In the genomic region with DNA sequence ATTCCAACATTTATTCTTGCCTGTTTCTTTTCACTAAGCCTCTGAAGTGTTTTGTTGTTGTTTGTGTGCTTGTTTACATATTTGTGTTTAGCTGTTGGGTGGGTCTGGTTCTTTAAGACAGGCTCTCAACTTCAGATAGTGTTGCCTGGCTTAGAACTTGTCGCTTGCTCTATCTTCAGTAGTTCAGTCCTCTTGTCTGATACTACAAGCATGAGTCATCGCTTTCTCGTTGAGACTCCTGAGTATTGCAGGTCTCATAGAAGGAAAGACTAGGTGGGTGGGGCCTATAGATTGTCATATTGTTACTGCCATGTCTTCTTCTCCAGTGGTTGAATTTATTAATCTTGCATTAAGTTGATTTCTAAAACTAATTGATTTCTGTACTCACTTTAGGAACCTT, we compare ENCODE assay signal across 18 mouse cellular contexts. TPM values are rescaled to one million over a fixed set of nuclear protein-coding genes. Genes with fewer than 3 reads are reported as not detected.
DNase-seq lines count a peak whose midpoint lies in the region; ATAC-seq and TF ChIP-seq lines count a peak whose summit lies in the region.
"Had no signal": no experiment of that assay in that cellular context is flagged by ENCODE, and none has a peak within 500 bp of the region (broad histone marks: within the 10 kb centered on the region; RNA-seq: fewer than 3 reads in every experiment).

No protein-coding gene starts in this region.

- no peak for TF ChIP-seq CTCF in heart, adult 2 months (IDR thresholded peaks at IDR 0.05)
- TF ChIP-seq CTCF in liver, postnatal 0 days (IDR thresholded peaks at IDR 0.05; ENCODE audit: low read depth), result no peak

- peaks cover 82% of the 10 kb centered on the region for H3K36me3 ChIP-seq in heart, embryonic 10.5 days
- peaks cover 4% of the 10 kb centered on the region for H3K36me3 ChIP-seq in heart, adult 2 months (ENCODE audit: control insufficient read depth, insufficient read depth, low read length)
- H3K36me3 ChIP-seq in liver, embryonic 12.5 days, result peaks cover 36% of the 10 kb centered on the region
- H3K36me3 ChIP-seq in liver, postnatal 0 days (replicated peaks; ENCODE audit: insufficient read depth, low read length), result peaks cover 53% of the 10 kb centered on the region
- H3K36me3 ChIP-seq in midbrain, embryonic 15.5 days (replicated peaks), result peaks cover 3% of the 10 kb centered on the region; the same call in 1 of the 2 replicates

- H3K4me2 ChIP-seq in liver, embryonic 12.5 days, result no peak overlapping the region
- no peak overlapping the region for H3K4me2 ChIP-seq in liver, postnatal 0 days (ENCODE audit: low read depth, low read length)
- no peak overlapping the region for H3K4me2 ChIP-seq in midbrain, embryonic 15.5 days
- H3K4me2 ChIP-seq: embryonic facial prominence, embryonic 12.5 days; forebrain, embryonic 15.5 days; hindbrain, embryonic 13.5 days had no signal

- no peak overlapping the region for H3K9ac ChIP-seq in heart, adult 2 months (ENCODE audit: low read depth, low read length)
- H3K9ac ChIP-seq in liver, embryonic 12.5 days, result no peak overlapping the region
- H3K9ac ChIP-seq in liver, postnatal 0 days (replicated peaks), result no peak overlapping the region
- H3K9ac ChIP-seq in midbrain, embryonic 15.5 days, result no peak overlapping the region
- H3K9ac ChIP-seq: embryonic facial prominence, embryonic 12.5 days; forebrain, embryonic 15.5 days; hindbrain, embryonic 13.5 days had no signal

- intact Hi-C loops in heart, adult 2 months (cut with DNase I), result no loop called here

- TF ChIP-seq EP300 in heart, adult 2 months (IDR thresholded peaks at IDR 0.05; ENCODE audit: insufficient read depth, low read depth, low read length), result no peak
- no peak for TF ChIP-seq EP300 in liver, postnatal 0 days (IDR thresholded peaks at IDR 0.05; ENCODE audit: low read depth)

- H3K27me3 ChIP-seq in heart, embryonic 10.5 days (ENCODE audit: insufficient read depth, poor library complexity, severe bottlenecking), result no peaks in the 10 kb centered on the region
- H3K27me3 ChIP-seq in heart, adult 2 months (ENCODE audit: control insufficient read depth, insufficient read depth, low read length), result no peaks in the 10 kb centered on the region
- no peaks in the 10 kb centered on the region for H3K27me3 ChIP-seq in liver, embryonic 12.5 days (replicated peaks)
- no peaks in the 10 kb centered on the region for H3K27me3 ChIP-seq in liver, postnatal 0 days (ENCODE audit: insufficient read depth, low read length)
- no peaks in the 10 kb centered on the region for H3K27me3 ChIP-seq in midbrain, embryonic 15.5 days (replicated peaks)
- H3K27me3 ChIP-seq: CH12.LX; embryonic facial prominence, embryonic 12.5 days; forebrain, embryonic 15.5 days; hindbrain, embryonic 13.5 days had no signal

- no peaks in the 10 kb centered on the region for H3K9me3 ChIP-seq in heart, embryonic 10.5 days
- H3K9me3 ChIP-seq in liver, embryonic 12.5 days (replicated peaks), result peaks cover 4% of the 10 kb centered on the region; the same call in 1 of the 2 replicates
- no peaks in the 10 kb centered on the region for H3K9me3 ChIP-seq in liver, postnatal 0 days (ENCODE audit: low read length)
- H3K9me3 ChIP-seq in midbrain, embryonic 15.5 days, result no peaks in the 10 kb centered on the region
- H3K9me3 ChIP-seq: embryonic facial prominence, embryonic 12.5 days; forebrain, embryonic 15.5 days; hindbrain, embryonic 13.5 days had no signal

- DNase-seq in heart, embryonic 10.5 days (ENCODE audit: low spot score), result peak; percentile 72
- DNase-seq in heart, adult 2 months, result no peak
- no peak for DNase-seq in liver, postnatal 0 days
- DNase-seq in c-Kit-positive CD71-positive TER-119-positive erythroid progenitor cells, embryonic 14.5 days (ENCODE audit: low spot score), result peak; percentile 17
- DNase-seq in adrenal gland, postnatal 14 days, result no peak
- DNase-seq: adrenal gland, postnatal 10 days; cerebellum, adult 8-10 months; cerebellum, postnatal 14 days; gastrocnemius, postnatal 10 days; heart, postnatal 4 days; kidney, adult 11 months had no signal

- peak; percentile 77 for ATAC-seq in liver, embryonic 12.5 days
- no peak for ATAC-seq in liver, postnatal 0 days
- no peak for ATAC-seq in midbrain, embryonic 15.5 days (replicated peaks)
- ATAC-seq: forebrain, embryonic 15.5 days; hindbrain, postnatal 0 days had no signal

- H3K27ac ChIP-seq in heart, embryonic 10.5 days, result no peak overlapping the region
- no peak overlapping the region for H3K27ac ChIP-seq in heart, adult 2 months
- H3K27ac ChIP-seq in liver, embryonic 12.5 days, result no peak overlapping the region
- no peak overlapping the region for H3K27ac ChIP-seq in liver, postnatal 0 days (ENCODE audit: low read depth)
- no peak overlapping the region for H3K27ac ChIP-seq in midbrain, embryonic 15.5 days
- H3K27ac ChIP-seq: embryonic facial prominence, embryonic 12.5 days; forebrain, embryonic 15.5 days; hindbrain, embryonic 13.5 days; hindbrain, postnatal 0 days had no signal

- no peak for TF ChIP-seq POLR2A in heart, adult 2 months (IDR thresholded peaks at IDR 0.05; ENCODE audit: insufficient read depth, low read depth, low read length)

- H3K4me3 ChIP-seq in heart, embryonic 10.5 days, result no peak overlapping the region
- no peak overlapping the region for H3K4me3 ChIP-seq in heart, adult 2 months
- H3K4me3 ChIP-seq in liver, embryonic 12.5 days, result no peak overlapping the region
- H3K4me3 ChIP-seq in liver, postnatal 0 days (ENCODE audit: low read depth, low read length), result no peak overlapping the region
- H3K4me3 ChIP-seq in midbrain, embryonic 15.5 days, result no peak overlapping the region
- H3K4me3 ChIP-seq: embryonic facial prominence, embryonic 12.5 days; forebrain, embryonic 15.5 days; hindbrain, embryonic 13.5 days had no signal

- 72% methylated on average over 3 of the region's 3 CpGs for WGBS in heart, embryonic 10.5 days
- 70% methylated on average over 3 of the region's 3 CpGs for WGBS in heart, adult 2 months
- 32% methylated on average over 3 of the region's 3 CpGs for WGBS in liver, embryonic 12.5 days (ENCODE audit: insufficient replicate concordance)
- WGBS in liver, postnatal 0 days (ENCODE audit: insufficient replicate concordance), result 66% methylated on average over 3 of the region's 3 CpGs
- WGBS in midbrain, embryonic 15.5 days, result over 99% methylated on average over 3 of the region's 3 CpGs

- no peaks in the 10 kb centered on the region for H3K79me2 ChIP-seq in heart, adult 2 months (replicated peaks; ENCODE audit: control insufficient read depth, insufficient read depth, low read length)

- peaks cover 10% of the 10 kb centered on the region; the same call in 1 of the 2 replicates for H3K4me1 ChIP-seq in heart, embryonic 10.5 days
- no peaks in the 10 kb centered on the region for H3K4me1 ChIP-seq in heart, adult 2 months (ENCODE audit: control insufficient read depth, insufficient read depth, low read length)
- peaks cover 14% of the 10 kb centered on the region for H3K4me1 ChIP-seq in liver, embryonic 12.5 days
- no peaks in the 10 kb centered on the region for H3K4me1 ChIP-seq in liver, postnatal 0 days (ENCODE audit: insufficient read depth)
- no peaks in the 10 kb centered on the region for H3K4me1 ChIP-seq in midbrain, embryonic 15.5 days
- H3K4me1 ChIP-seq: embryonic facial prominence, embryonic 12.5 days; forebrain, embryonic 15.5 days; hindbrain, embryonic 13.5 days had no signal

RNA-seq across cellular contexts. Expression of a gene that starts 26.2 kb away (rescaled TPM):
- 32.3 and 55.6 TPM in 2 replicates for polyA plus RNA-seq in heart, embryonic 10.5 days (2016; fragmentation: Nextera tagmentation; extraction: Ambion mirVana)
- 100 to 1,000 TPM; 204 to 256 TPM for total RNA-seq in heart, adult 2 months (2021)
- polyA plus RNA-seq in heart, adult 2 months (2012; rRNA removed), result 39.0 and 62.8 TPM in 2 replicates
- polyA plus RNA-seq in liver, embryonic 12.5 days (2016; fragmentation: Nextera tagmentation; extraction: Ambion mirVana), result 10.1 and 11.1 TPM in 2 replicates
- 7.9 and 11.7 TPM in 2 replicates for polyA plus RNA-seq in liver, postnatal 0 days (2015; fragmentation: Nextera tagmentation; extraction: Ambion mirVana)
- 300 and 308 TPM in 2 replicates for total RNA-seq in adrenal gland, postnatal 14 days (2021)
- polyA plus RNA-seq in midbrain, embryonic 15.5 days (2015; fragmentation: Nextera tagmentation; extraction: Ambion mirVana), result 20.9 and 22.1 TPM in 2 replicates

Comparison
In these comparisons a context has a peak if more than half of its experiments do, and no peak if none do; other contexts are left out.
1. DNase-seq: peak in heart, embryonic 10.5 days (single experiment) and c-Kit-positive CD71-positive TER-119-positive erythroid progenitor cells, embryonic 14.5 days (single experiment); none in heart, adult 2 months (0 of 2), liver, postnatal 0 days (single experiment) and adrenal gland, postnatal 14 days (single experiment).